Mouse (Mus musculus) kidney, embryonic 15.5 days (tissue): ENCODE data around the gene Ep400. TPM values are rescaled to one million over a fixed set of nuclear protein-coding genes. Genes with fewer than 3 reads are reported as not detected.

Source experiments
- ATAC-seq: fragments of 200-750 bp; cut with Nextera tagmentation; replicated peaks from 2 replicates; pipeline ENCODE4 v1.8.0; 2017; ENCODE audit warnings: moderate TSS enrichment; ENCODE audit not compliant: low FRiP score
- H3K27ac ChIP-seq: fragments of 300-500 bp; sonication (generic); 2 replicates; pipeline ENCODE4 v1.5.1; 2015; ENCODE audit warnings: mild to moderate bottlenecking, inconsistent platforms
- H3K27me3 ChIP-seq: fragments of 300-500 bp; sonication (generic); 2 replicates; pipeline ENCODE4 v1.6.1; 2015; ENCODE audit warnings: inconsistent platforms
- H3K36me3 ChIP-seq: fragments of 300-500 bp; sonication (generic); 2 replicates; pipeline ENCODE4 v1.6.1; 2015; ENCODE audit warnings: inconsistent platforms
- H3K4me1 ChIP-seq: fragments of 300-500 bp; sonication (generic); 2 replicates; pipeline ENCODE4 v1.6.1; 2015; ENCODE audit warnings: inconsistent platforms
- H3K4me2 ChIP-seq: fragments of 300-500 bp; sonication (generic); 2 replicates; pipeline ENCODE4 v1.6.1; 2015; ENCODE audit warnings: moderate library complexity, mild to moderate bottlenecking, inconsistent platforms
- H3K4me3 ChIP-seq: fragments of 300-500 bp; sonication (generic); replicated peaks from 2 replicates; pipeline ENCODE4 v1.5.1; 2015; ENCODE audit warnings: mild to moderate bottlenecking, inconsistent platforms
- H3K9ac ChIP-seq: fragments of 300-500 bp; sonication (generic); 2 replicates; pipeline ENCODE4 v1.6.1; 2015; ENCODE audit warnings: mild to moderate bottlenecking, inconsistent platforms
- H3K9me3 ChIP-seq: fragments of 300-500 bp; sonication (generic); replicated peaks from 2 replicates; pipeline ENCODE4 v1.6.1; 2016; ENCODE audit warnings: inconsistent platforms
- whole genome bisulfite sequencing: fragments of 180-500 bp; shearing (Covaris S2); methylation state at CpG from one replicate; pipeline ENCODE4 v1.1.7; 2015; ENCODE audit warnings: mixed read lengths; 5-methylcytosine and 5-hydroxymethylcytosine counted together
- polyA plus RNA-seq: library from polyadenylated mRNA; unstranded; fragments of >200 nt; fragmentation: Nextera tagmentation; extraction: Ambion mirVana; gene quantifications from 2 replicates; pipeline ENCODE4 v1.2.1, GENCODE M21; 2015

Ep400 gene
- polyA plus RNA-seq: 45.0 and 47.5 TPM in 2 replicates

GRCm38 (mm10) chr5:110770448-110771158 lies at the start of gene Ep400:
Ep400 (minus strand) TSS chr5:110770717.
- H3K4me1 ChIP-seq: peaks cover 18% of the 10 kb centered on the region
- peak within 1 kb of the TSS; percentile 71 for H3K4me3 ChIP-seq
- peaks cover 36% of the 10 kb centered on the region for H3K36me3 ChIP-seq
- H3K4me2 ChIP-seq: peak within 1 kb of the TSS; percentile 71
- H3K9me3 ChIP-seq: no peaks in the 10 kb centered on the region
- ATAC-seq: peak; percentile 98
- WGBS: under 1% methylated on average over 83 of the region's 83 CpGs
- H3K9ac ChIP-seq: peak within 1 kb of the TSS; percentile 90
- H3K27me3 ChIP-seq: no peaks in the 10 kb centered on the region
- peak within 1 kb of the TSS; percentile 95 for H3K27ac ChIP-seq

- Histone ChIP-seq H3K9ac (peak within 1 kb of the TSS; percentile 96), H3K9me3 (no peaks in the 10 kb centered on the region), H3K4me1 (peaks cover 31% of the 10 kb centered on the region), H3K4me2 (peak within 1 kb of the TSS; percentile 81), H3K36me3 (peaks cover 23% of the 10 kb centered on the region), H3K4me3 (peak within 1 kb of the TSS; percentile 94), H3K27me3 (no peaks in the 10 kb centered on the region), H3K27ac (peak within 1 kb of the TSS; percentile 86)
- WGBS: under 1% methylated on average over 75 of the region's 80 CpGs
- ATAC-seq: peak; percentile 93
Measured at GRCm38 (mm10) chr5:110809667-110810325, 39.3 kb upstream of the Ep400 start, which contains the start of gene Ulk1. Ulk1 (minus strand) TSS chr5:110810097.

GRCm38 (mm10) chr5:110808821-110809666 lies 38.5 kb upstream of the Ep400 start:
- Histone ChIP-seq H3K9ac (peak overlapping the region; percentile 96), H3K9me3 (no peaks in the 10 kb centered on the region), H3K27me3 (no peaks in the 10 kb centered on the region), H3K36me3 (peaks cover 31% of the 10 kb centered on the region), H3K27ac (peak overlapping the region; percentile 86), H3K4me3 (peak overlapping the region; percentile 94), H3K4me2 (peak overlapping the region; percentile 81), H3K4me1 (peaks cover 31% of the 10 kb centered on the region)
- WGBS: 2% methylated on average over 27 of the region's 27 CpGs
- no peak for ATAC-seq

- ATAC-seq: peak; percentile 78
- Histone ChIP-seq H3K27me3 (no peaks in the 10 kb centered on the region), H3K4me3 (peak overlapping the region; percentile 94), H3K9me3 (no peaks in the 10 kb centered on the region), H3K36me3 (peaks cover 33% of the 10 kb centered on the region), H3K27ac (peak overlapping the region; percentile 86), H3K4me1 (peaks cover 31% of the 10 kb centered on the region), H3K4me2 (peak overlapping the region; percentile 81), H3K9ac (peak overlapping the region; percentile 96)
- WGBS: 2% methylated on average over 14 of the region's 14 CpGs
Measured at GRCm38 (mm10) chr5:110808061-110808631, 37.6 kb upstream of the Ep400 start.

- peak overlapping the region; percentile 86 for H3K27ac ChIP-seq
- peak overlapping the region; percentile 96 for H3K9ac ChIP-seq
- peak overlapping the region; percentile 81 for H3K4me2 ChIP-seq
- WGBS: 86% methylated on average over 4 of the region's 4 CpGs
- H3K4me1 ChIP-seq: peaks cover 31% of the 10 kb centered on the region
- H3K4me3 ChIP-seq: peak overlapping the region; percentile 94
- peaks cover 39% of the 10 kb centered on the region for H3K36me3 ChIP-seq
- H3K27me3 ChIP-seq: no peaks in the 10 kb centered on the region
- ATAC-seq: no peak
- H3K9me3 ChIP-seq: no peaks in the 10 kb centered on the region
Measured at GRCm38 (mm10) chr5:110807453-110807852, 36.9 kb upstream of the Ep400 start.

- no peak overlapping the region for H3K4me3 ChIP-seq
- no peaks in the 10 kb centered on the region for H3K9me3 ChIP-seq
- no peak overlapping the region for H3K27ac ChIP-seq
- H3K4me1 ChIP-seq: peaks cover 31% of the 10 kb centered on the region
- H3K4me2 ChIP-seq: no peak overlapping the region; the same call in 1 of the 2 replicates
- 84% methylated on average over 1 of the region's 1 CpGs for WGBS
- H3K27me3 ChIP-seq: no peaks in the 10 kb centered on the region
- peaks cover 47% of the 10 kb centered on the region for H3K36me3 ChIP-seq
- H3K9ac ChIP-seq: no peak overlapping the region
- no peak for ATAC-seq
Measured at GRCm38 (mm10) chr5:110806676-110807075, 36.2 kb upstream of the Ep400 start.

GRCm38 (mm10) chr5:110806154-110806553 lies 35.6 kb upstream of the Ep400 start:
- Histone ChIP-seq H3K9me3 (no peaks in the 10 kb centered on the region), H3K4me2 (no peak overlapping the region), H3K36me3 (peaks cover 49% of the 10 kb centered on the region), H3K4me3 (no peak overlapping the region), H3K27me3 (no peaks in the 10 kb centered on the region), H3K4me1 (peaks cover 32% of the 10 kb centered on the region), H3K9ac (no peak overlapping the region), H3K27ac (no peak overlapping the region)
- no peak for ATAC-seq
- 75% methylated on average over 4 of the region's 4 CpGs for WGBS

- 86% methylated on average over 7 of the region's 7 CpGs for WGBS
- H3K36me3 ChIP-seq: peaks cover 69% of the 10 kb centered on the region
- no peaks in the 10 kb centered on the region for H3K9me3 ChIP-seq
- no peak overlapping the region for H3K9ac ChIP-seq
- H3K27ac ChIP-seq: no peak overlapping the region
- peaks cover 34% of the 10 kb centered on the region for H3K4me1 ChIP-seq
- ATAC-seq: no peak
- H3K27me3 ChIP-seq: no peaks in the 10 kb centered on the region
- no peak overlapping the region for H3K4me2 ChIP-seq
- no peak overlapping the region for H3K4me3 ChIP-seq
Measured at GRCm38 (mm10) chr5:110804012-110804743, 33.7 kb upstream of the Ep400 start.

- Histone ChIP-seq H3K36me3 (peaks cover 82% of the 10 kb centered on the region), H3K4me1 (peaks cover 21% of the 10 kb centered on the region), H3K27me3 (no peaks in the 10 kb centered on the region), H3K9me3 (no peaks in the 10 kb centered on the region), H3K9ac (no peak overlapping the region), H3K27ac (no peak overlapping the region), H3K4me2 (no peak overlapping the region), H3K4me3 (no peak overlapping the region)
- no peak for ATAC-seq
Measured at GRCm38 (mm10) chr5:110802809-110803208, 32.3 kb upstream of the Ep400 start.

- Histone ChIP-seq H3K9ac (0 out of 2 replicates have a peak overlapping the region, but pooled peaks have one; percentile 9), H3K4me3 (no peak overlapping the region), H3K27ac (no peak overlapping the region), H3K9me3 (no peaks in the 10 kb centered on the region), H3K27me3 (no peaks in the 10 kb centered on the region), H3K36me3 (peaks cover 88% of the 10 kb centered on the region), H3K4me2 (no peak overlapping the region), H3K4me1 (peaks cover 14% of the 10 kb centered on the region)
- WGBS: 79% methylated on average over 4 of the region's 4 CpGs
- ATAC-seq: no peak
Measured at GRCm38 (mm10) chr5:110802186-110802585, 31.7 kb upstream of the Ep400 start.

GRCm38 (mm10) chr5:110801036-110801624 lies 30.6 kb upstream of the Ep400 start:
- H3K27me3 ChIP-seq: no peaks in the 10 kb centered on the region
- H3K9me3 ChIP-seq: no peaks in the 10 kb centered on the region
- peaks cover 87% of the 10 kb centered on the region for H3K36me3 ChIP-seq
- no peak overlapping the region for H3K4me2 ChIP-seq
- no peak overlapping the region for H3K9ac ChIP-seq
- ATAC-seq: no peak
- 0 out of 2 replicates have a peak, but pooled peaks cover 7% of the 10 kb centered on the region for H3K4me1 ChIP-seq
- H3K4me3 ChIP-seq: no peak overlapping the region
- 88% methylated on average over 3 of the region's 3 CpGs for WGBS
- H3K27ac ChIP-seq: no peak overlapping the region
